Mouse (Mus musculus) hindbrain, embryonic 12.5 days (tissue): Measurements from ENCODE around the gene Rtl3. TPM values are rescaled to one million over a fixed set of nuclear protein-coding genes. Genes with fewer than 3 reads are reported as not detected.

Source experiments
- ATAC-seq: fragments of 200-750 bp; cut with Nextera tagmentation; 2 replicates; pipeline ENCODE4 v1.8.0; 2017; ENCODE audit warnings: moderate TSS enrichment; ENCODE audit not compliant: low FRiP score
- H3K27ac ChIP-seq: fragments of 300-500 bp; sonication (generic); 2 replicates; pipeline ENCODE4 v1.5.1; 2016; ENCODE audit warnings: mild to moderate bottlenecking
- H3K27me3 ChIP-seq: fragments of 300-500 bp; sonication (generic); 2 replicates; pipeline ENCODE4 v1.6.1; 2016; ENCODE audit warnings: mild to moderate bottlenecking
- H3K36me3 ChIP-seq: fragments of 300-500 bp; sonication (generic); 2 replicates; pipeline ENCODE4 v1.6.1; 2016; ENCODE audit warnings: mild to moderate bottlenecking
- H3K4me1 ChIP-seq: fragments of 300-500 bp; sonication (generic); 2 replicates; pipeline ENCODE4 v1.6.1; 2016
- H3K4me2 ChIP-seq: fragments of 300-500 bp; sonication (generic); replicated peaks from 2 replicates; pipeline ENCODE4 v1.6.1; 2016; ENCODE audit warnings: mild to moderate bottlenecking
- H3K4me3 ChIP-seq: fragments of 300-500 bp; sonication (generic); 2 replicates; pipeline ENCODE4 v1.5.1; 2016; ENCODE audit warnings: mild to moderate bottlenecking
- H3K9ac ChIP-seq: fragments of 300-500 bp; sonication (generic); 2 replicates; pipeline ENCODE4 v1.6.1; 2016; ENCODE audit warnings: mild to moderate bottlenecking, moderate library complexity
- H3K9me3 ChIP-seq: fragments of 300-500 bp; sonication (generic); replicated peaks from 2 replicates; pipeline ENCODE4 v1.6.1; 2016; ENCODE audit warnings: mild to moderate bottlenecking
- WGBS: fragments of 180-500 bp; shearing (Covaris S2); methylation state at CpG from one replicate; pipeline ENCODE4 v1.1.7; 2016; 5-methylcytosine and 5-hydroxymethylcytosine counted together
- polyA plus RNA-seq: library from polyadenylated mRNA; unstranded; fragments of >200 nt; fragmentation: Nextera tagmentation; extraction: Ambion mirVana; gene quantifications from 2 replicates; pipeline ENCODE4 v1.2.1, GENCODE M21; 2016

Gene Rtl3
- polyA plus RNA-seq = 5.6 and 14.7 TPM in 2 replicates

DNA sequence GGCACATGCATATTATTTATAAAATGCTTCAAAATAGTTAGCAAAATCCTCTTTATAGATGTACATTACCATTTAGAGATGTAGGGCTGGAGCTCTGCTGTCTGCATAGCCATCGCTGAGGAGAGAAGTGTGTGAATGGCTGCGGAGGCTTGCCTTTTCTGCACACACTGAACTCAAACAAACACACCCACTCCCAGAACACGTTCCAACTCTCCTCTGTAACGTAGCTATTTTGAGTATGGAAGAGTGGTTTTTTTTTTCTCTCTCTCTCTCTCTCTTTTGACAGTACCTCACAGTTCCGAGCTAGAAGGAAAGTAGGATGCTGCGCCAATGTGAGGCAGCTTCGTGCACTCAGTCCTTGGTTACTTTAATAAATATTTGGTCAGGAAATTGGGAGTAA, at the start of gene Rtl3:
Gene Rtl3 (minus strand): TSS at position 236 of the 400 bp plus-strand sequence.
- ATAC-seq = no peak
- Histone ChIP-seq H3K36me3 (no peaks in the 10 kb centered on the region), H3K9me3 (no peaks in the 10 kb centered on the region), H3K27me3 (no peaks in the 10 kb centered on the region), H3K4me1 (no peaks in the 10 kb centered on the region), H3K4me2 (no peak within 1 kb of the TSS), H3K9ac (no peak within 1 kb of the TSS), H3K27ac (no peak within 1 kb of the TSS), H3K4me3 (no peak within 1 kb of the TSS)
- 75% methylated on average over 7 of the region's 7 CpGs for WGBS

DNA sequence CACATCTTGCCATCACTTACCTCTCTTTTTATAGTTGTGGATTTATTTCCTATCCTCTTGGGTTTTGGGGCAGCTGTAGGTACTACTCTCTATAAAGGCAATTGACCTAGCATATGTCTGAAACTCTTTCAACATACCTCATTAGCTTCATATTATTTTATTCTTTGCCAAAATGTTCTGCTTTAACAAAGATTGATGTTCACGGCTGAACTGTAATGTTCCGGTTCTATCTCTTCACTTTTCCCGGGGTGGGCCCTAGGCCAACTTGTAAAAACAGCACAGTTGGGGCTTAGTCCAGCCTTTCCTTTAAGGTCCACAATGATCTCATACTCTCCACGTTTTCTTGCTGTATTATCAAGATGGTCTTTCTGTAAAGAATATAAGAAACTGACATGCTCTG, 31.9 kb upstream of the Rtl3 start:
- no peak for ATAC-seq
- Histone ChIP-seq H3K27ac (no peak overlapping the region), H3K36me3 (no peaks in the 10 kb centered on the region), H3K4me3 (no peak overlapping the region), H3K27me3 (no peaks in the 10 kb centered on the region; the same call in 1 of the 2 replicates), H3K9ac (no peak overlapping the region), H3K9me3 (no peaks in the 10 kb centered on the region), H3K4me2 (no peak overlapping the region), H3K4me1 (no peaks in the 10 kb centered on the region)
- WGBS = 60% methylated on average over 4 of the region's 4 CpGs

DNA sequence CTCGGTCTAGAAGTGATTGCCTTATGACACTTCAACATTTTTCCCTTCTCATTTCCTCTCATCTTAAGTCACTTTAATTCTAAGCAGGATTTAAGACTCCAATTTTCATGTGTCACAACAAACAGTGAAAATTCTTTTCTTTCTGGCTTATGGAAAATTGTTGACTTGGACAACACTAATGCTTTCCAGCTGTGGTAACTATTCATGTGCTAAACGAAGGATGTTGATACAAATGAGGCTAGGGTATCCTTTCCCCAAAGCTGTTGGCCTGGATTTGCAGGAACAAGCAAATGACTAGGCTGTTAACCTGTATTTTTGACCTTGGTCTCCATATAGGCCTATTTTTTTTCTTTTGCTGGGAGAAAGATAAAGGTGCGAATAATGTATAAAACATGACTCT, 31.4 kb upstream of the Rtl3 start:
- Histone ChIP-seq H3K9me3 (no peaks in the 10 kb centered on the region), H3K27ac (no peak overlapping the region), H3K4me2 (no peak overlapping the region), H3K4me3 (no peak overlapping the region), H3K36me3 (no peaks in the 10 kb centered on the region), H3K9ac (no peak overlapping the region), H3K4me1 (no peaks in the 10 kb centered on the region), H3K27me3 (no peaks in the 10 kb centered on the region; the same call in 1 of the 2 replicates)
- WGBS = 29% methylated on average over 3 of the region's 3 CpGs
- no peak for ATAC-seq

DNA sequence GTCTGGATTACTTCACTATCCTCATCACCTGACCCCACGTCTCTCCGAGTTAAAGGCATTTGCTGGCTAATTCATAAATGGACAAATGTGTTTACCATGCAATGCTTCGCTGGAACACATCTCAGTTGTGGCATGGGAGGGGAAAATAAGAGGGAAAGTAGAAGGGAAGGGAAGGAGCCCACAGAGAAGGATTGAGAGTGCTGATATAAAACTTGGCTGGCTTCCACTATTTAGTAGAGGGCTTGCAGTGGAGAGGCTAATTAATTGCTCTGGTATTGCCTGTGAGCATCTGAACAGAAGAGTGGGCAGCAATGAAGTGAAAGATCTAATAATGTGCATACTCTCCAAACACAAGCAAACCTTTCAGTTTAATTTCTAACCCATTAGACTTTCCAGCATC, 31.0 kb upstream of the Rtl3 start:
- Histone ChIP-seq H3K4me2 (no peak overlapping the region), H3K27me3 (no peaks in the 10 kb centered on the region), H3K4me3 (no peak overlapping the region), H3K4me1 (no peaks in the 10 kb centered on the region), H3K9ac (no peak overlapping the region), H3K9me3 (no peaks in the 10 kb centered on the region), H3K27ac (no peak overlapping the region), H3K36me3 (no peaks in the 10 kb centered on the region)
- no peak for ATAC-seq
- WGBS = 69% methylated on average over 3 of the region's 3 CpGs

DNA sequence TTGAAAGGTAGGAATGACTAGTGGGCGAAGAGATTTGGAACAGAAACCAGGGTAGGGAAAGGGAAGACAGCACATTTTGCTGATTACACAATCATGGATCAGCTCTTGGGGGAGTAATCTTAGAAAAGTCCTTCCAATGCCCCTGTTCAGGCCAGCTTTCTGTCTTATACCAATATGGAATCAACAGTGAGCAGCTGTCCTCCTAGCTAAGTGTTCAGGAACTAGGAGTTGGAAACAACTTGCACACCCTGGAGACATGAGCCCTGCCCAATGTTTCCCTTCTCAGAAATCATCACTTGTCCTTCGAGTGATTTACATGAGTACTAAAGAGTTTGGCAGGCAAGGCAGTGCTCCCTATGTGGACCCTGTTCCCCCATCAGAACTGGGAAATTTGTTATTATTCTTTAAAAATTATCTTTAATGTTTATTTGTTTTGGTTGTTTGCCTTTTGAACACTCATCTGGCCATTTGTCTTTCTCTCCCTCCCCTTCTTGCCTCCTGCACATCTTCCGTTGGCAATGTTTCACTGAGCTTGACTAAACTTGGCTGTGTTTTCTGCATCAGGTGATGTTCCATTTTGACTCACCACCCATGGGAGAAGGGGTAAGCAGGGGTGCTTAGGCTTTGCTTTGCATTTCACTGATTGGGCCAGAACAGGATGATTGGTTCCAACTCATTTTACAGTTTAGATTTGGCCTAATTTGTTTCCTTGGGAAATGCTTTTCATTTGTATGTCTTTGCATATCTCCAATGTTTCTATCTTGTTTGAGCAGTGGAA, 13.3 kb upstream of the Rtl3 start:
- WGBS = 87% methylated on average over 3 of the region's 3 CpGs
- no peaks in the 10 kb centered on the region for H3K36me3 ChIP-seq

DNA sequence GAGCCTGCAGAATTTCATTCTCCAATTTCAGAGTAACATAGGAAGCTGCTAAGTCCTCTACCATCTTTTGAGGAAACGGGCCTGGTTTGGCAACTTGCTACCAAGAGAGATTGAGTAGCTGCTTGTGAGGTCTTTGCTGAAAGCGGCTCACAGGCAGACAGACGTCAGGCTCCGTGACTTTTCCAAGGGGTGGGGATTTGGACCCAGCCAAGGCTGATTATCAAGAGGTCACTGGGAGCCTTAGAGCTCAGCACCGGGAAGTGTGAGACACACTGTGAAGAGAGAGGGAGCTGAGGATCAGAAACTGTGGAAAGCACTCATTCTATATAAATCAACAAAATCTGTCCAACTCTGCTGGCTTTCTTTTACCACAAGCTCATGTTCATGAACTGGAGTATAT, 853 bp downstream of the Rtl3 start:
- Histone ChIP-seq H3K4me3 (no peak overlapping the region), H3K27me3 (no peaks in the 10 kb centered on the region), H3K9ac (no peak overlapping the region), H3K4me2 (no peak overlapping the region), H3K9me3 (no peaks in the 10 kb centered on the region), H3K27ac (no peak overlapping the region), H3K4me1 (no peaks in the 10 kb centered on the region), H3K36me3 (no peaks in the 10 kb centered on the region)
- WGBS = 63% methylated on average over 5 of the region's 5 CpGs
- no peak for ATAC-seq

More for the DNA sequence above, 13.3 kb upstream of the Rtl3 start:
- Histone ChIP-seq H3K9me3 (no peaks in the 10 kb centered on the region), H3K27me3 (no peaks in the 10 kb centered on the region), H3K4me1 (no peaks in the 10 kb centered on the region), H3K4me2 (no peak overlapping the region), H3K27ac (no peak overlapping the region), H3K9ac (no peak overlapping the region), H3K4me3 (no peak overlapping the region)
- no peak for ATAC-seq

DNA sequence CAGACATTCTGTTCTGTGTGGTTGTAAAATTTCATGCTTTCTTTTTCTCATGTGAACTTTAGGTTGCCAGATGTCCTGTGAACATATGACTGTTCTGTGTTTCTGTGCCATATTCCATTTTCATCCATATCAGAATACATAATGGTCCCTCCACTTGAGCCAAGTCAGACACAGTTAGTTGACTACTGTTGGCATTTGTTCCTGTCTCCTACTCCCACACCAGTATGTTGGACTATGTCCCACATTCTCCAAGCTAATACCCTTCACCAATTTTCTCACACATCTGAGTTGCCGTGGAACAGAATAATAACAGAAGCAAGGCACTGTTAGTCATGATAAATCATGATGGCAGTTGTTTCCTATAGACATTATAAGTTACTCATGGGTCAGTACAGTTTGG, 9.9 kb downstream of the Rtl3 start:
- 90% methylated on average over 1 of the region's 1 CpGs for WGBS
- no peak overlapping the region for H3K4me3 ChIP-seq
- no peak for ATAC-seq

DNA sequence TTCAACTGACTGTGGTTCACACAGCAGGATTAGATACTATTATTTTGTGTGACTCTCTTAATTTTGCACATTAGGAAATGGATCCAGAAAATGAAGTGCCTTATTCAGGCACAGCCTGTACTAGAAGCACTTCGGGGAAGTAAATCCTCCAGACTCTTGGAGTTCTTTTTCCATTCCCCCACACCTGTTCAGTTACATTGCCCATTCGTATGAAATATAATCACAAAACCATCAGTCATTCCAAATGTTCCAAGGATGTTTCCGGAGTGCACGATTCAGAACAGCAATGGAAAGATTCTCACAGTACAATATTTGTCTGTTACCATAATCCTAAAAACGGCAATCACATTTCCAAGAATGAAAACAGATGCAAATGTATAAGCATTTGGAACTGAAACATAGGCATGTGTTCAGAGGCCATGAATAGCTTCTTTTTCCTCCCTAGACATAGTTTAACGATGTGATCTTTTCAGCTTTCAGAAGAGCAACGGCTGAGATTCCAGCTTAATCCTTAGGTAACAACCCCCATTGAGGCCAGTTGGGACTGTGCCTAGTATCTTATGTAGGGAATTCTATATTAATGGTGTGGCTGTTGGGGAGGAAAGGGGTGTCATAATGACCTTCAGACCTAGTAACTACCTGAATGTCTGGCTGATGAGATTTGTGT, 30.8 kb downstream of the Rtl3 start:
- Histone ChIP-seq H3K9me3 (no peaks in the 10 kb centered on the region), H3K27ac (no peak overlapping the region), H3K4me2 (no peak overlapping the region), H3K4me1 (no peaks in the 10 kb centered on the region), H3K4me3 (no peak overlapping the region), H3K9ac (no peak overlapping the region), H3K27me3 (no peaks in the 10 kb centered on the region), H3K36me3 (no peaks in the 10 kb centered on the region)
- no peak for ATAC-seq
- 74% methylated on average over 7 of the region's 7 CpGs for WGBS

More for the DNA sequence above, 9.9 kb downstream of the Rtl3 start:
- no peak overlapping the region for H3K27ac ChIP-seq
- H3K4me2 ChIP-seq = no peak overlapping the region
- no peak overlapping the region for H3K9ac ChIP-seq
- H3K4me1 ChIP-seq = no peaks in the 10 kb centered on the region
- H3K27me3 ChIP-seq = no peaks in the 10 kb centered on the region
- H3K9me3 ChIP-seq = no peaks in the 10 kb centered on the region
- no peaks in the 10 kb centered on the region for H3K36me3 ChIP-seq

DNA sequence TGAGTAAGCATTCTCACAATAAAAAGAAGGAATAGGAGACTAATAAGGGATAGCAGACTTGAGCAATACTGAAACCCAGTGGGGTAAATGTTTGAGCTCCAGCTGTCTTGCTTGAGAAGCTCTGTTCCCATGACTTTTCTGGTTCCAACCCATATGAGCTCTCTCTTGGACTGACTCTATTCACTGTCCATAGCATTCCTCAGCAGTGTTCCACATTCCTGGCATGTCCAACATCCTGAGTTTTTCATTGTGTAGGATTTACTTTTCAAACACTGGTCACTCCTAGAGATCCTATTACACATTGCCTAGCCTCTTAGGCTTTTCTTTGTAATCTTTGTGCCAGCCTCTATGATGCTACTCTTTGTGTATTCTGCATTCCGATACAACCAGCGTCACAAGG, 36.1 kb downstream of the Rtl3 start:
- H3K27me3 ChIP-seq = no peaks in the 10 kb centered on the region
- no peaks in the 10 kb centered on the region for H3K4me1 ChIP-seq
- H3K9ac ChIP-seq = no peak overlapping the region
- H3K4me3 ChIP-seq = no peak overlapping the region
- H3K9me3 ChIP-seq = no peaks in the 10 kb centered on the region
- WGBS = 57% methylated on average over 2 of the region's 2 CpGs
- ATAC-seq = no peak
- no peak overlapping the region for H3K27ac ChIP-seq
- no peak overlapping the region for H3K4me2 ChIP-seq
- no peaks in the 10 kb centered on the region for H3K36me3 ChIP-seq

DNA sequence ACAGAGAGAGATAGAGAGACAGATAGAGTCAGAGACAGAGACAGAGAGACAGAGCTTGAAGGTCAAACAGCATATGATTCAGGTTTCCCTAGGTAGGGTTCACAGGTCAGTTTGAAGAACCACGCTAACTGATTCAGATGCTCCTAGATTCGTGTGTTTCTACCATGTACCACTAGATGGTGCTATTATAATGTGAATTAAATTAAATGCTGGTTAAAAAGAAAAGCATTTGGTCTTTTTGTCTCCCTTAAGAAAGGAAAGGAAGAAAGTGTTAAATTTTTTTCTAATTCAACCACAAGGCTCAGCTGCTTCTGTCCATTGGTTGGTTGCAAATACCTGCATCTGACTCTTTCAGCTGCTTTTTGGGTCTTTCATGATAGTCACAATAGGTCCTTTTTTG, 45.8 kb downstream of the Rtl3 start:
- 4% methylated on average over 2 of the region's 2 CpGs for WGBS
- ATAC-seq = no peak
- H3K9me3 ChIP-seq = no peaks in the 10 kb centered on the region

More for the DNA sequence above, 45.8 kb downstream of the Rtl3 start:
- H3K4me3 ChIP-seq = no peak overlapping the region
- no peak overlapping the region for H3K4me2 ChIP-seq
- no peaks in the 10 kb centered on the region for H3K36me3 ChIP-seq
- no peak overlapping the region for H3K27ac ChIP-seq
- no peaks in the 10 kb centered on the region for H3K4me1 ChIP-seq
- no peak overlapping the region for H3K9ac ChIP-seq
- no peaks in the 10 kb centered on the region for H3K27me3 ChIP-seq
